Mouse (Mus musculus) neural tube, embryonic 15.5 days (tissue): ENCODE results near the gene Evi5l. TPM values are rescaled to one million over a fixed set of nuclear protein-coding genes. Genes with fewer than 3 reads are reported as not detected.

Experiments used
- ATAC-seq: fragments of 200-750 bp; cut with Nextera tagmentation; 2 replicates; pipeline ENCODE4 v1.8.0; 2017; ENCODE audit warnings: mild to moderate bottlenecking, moderate TSS enrichment, moderate library complexity; ENCODE audit not compliant: low FRiP score
- H3K27ac ChIP-seq: fragments of 300-500 bp; sonication (generic); replicated peaks from 2 replicates; pipeline ENCODE4 v1.5.1; 2015; ENCODE audit warnings: mild to moderate bottlenecking, inconsistent platforms
- H3K27me3 ChIP-seq: fragments of 300-500 bp; sonication (generic); replicated peaks from 2 replicates; pipeline ENCODE4 v1.6.1; 2015; ENCODE audit warnings: inconsistent platforms
- H3K36me3 ChIP-seq: fragments of 300-500 bp; sonication (generic); 2 replicates; pipeline ENCODE4 v1.6.1; 2015; ENCODE audit warnings: inconsistent platforms
- H3K4me1 ChIP-seq: fragments of 300-500 bp; sonication (generic); 2 replicates; pipeline ENCODE4 v1.6.1; 2015; ENCODE audit warnings: inconsistent platforms
- H3K4me2 ChIP-seq: fragments of 300-500 bp; sonication (generic); 2 replicates; pipeline ENCODE4 v1.6.1; 2015; ENCODE audit warnings: inconsistent platforms, mild to moderate bottlenecking, moderate library complexity
- H3K4me3 ChIP-seq: fragments of 300-500 bp; sonication (generic); replicated peaks from 2 replicates; pipeline ENCODE4 v1.5.1; 2015; ENCODE audit warnings: mild to moderate bottlenecking, inconsistent platforms
- H3K9ac ChIP-seq: fragments of 300-500 bp; sonication (generic); replicated peaks from 2 replicates; pipeline ENCODE4 v1.6.1; 2015; ENCODE audit warnings: mild to moderate bottlenecking, inconsistent platforms
- H3K9me3 ChIP-seq: fragments of 300-500 bp; sonication (generic); replicated peaks from 2 replicates; pipeline ENCODE4 v1.6.1; 2016; ENCODE audit warnings: inconsistent platforms
- WGBS: fragments of 180-500 bp; shearing (Covaris S2); methylation state at CpG from one replicate; pipeline ENCODE4 v1.1.7; 2015; ENCODE audit warnings: mixed read lengths; 5-methylcytosine and 5-hydroxymethylcytosine counted together
- polyA plus RNA-seq: library from polyadenylated mRNA; unstranded; fragments of >200 nt; fragmentation: Nextera tagmentation; extraction: Ambion mirVana; gene quantifications from 2 replicates; pipeline ENCODE4 v1.2.1, GENCODE M21; 2015

Gene Evi5l
- polyA plus RNA-seq, 1 experiment from 2014 or later, result 107 TPM

- Histone ChIP-seq H3K27me3 (no peaks in the 10 kb centered on the region), H3K27ac (peak overlapping the region; percentile 93), H3K36me3 (peaks cover 60% of the 10 kb centered on the region), H3K9ac (peak overlapping the region; percentile 87), H3K4me2 (peak overlapping the region; percentile 76), H3K4me1 (peaks cover 51% of the 10 kb centered on the region), H3K9me3 (no peaks in the 10 kb centered on the region), H3K4me3 (peak overlapping the region; percentile 90)
- ATAC-seq, result peak; percentile 75
- 0% methylated on average over 32 of the region's 32 CpGs for WGBS
These were observed 92.3 kb downstream of the Evi5l start for GRCm38 (mm10) chr8:4258678-4259077.

- H3K9me3 ChIP-seq, result no peaks in the 10 kb centered on the region
- peak within 1 kb of the TSS; percentile 76 for H3K4me2 ChIP-seq
- H3K36me3 ChIP-seq, result peaks cover 65% of the 10 kb centered on the region
- H3K4me3 ChIP-seq, result peak within 1 kb of the TSS; percentile 90
- H3K9ac ChIP-seq, result peak within 1 kb of the TSS; percentile 87
- H3K27me3 ChIP-seq, result no peaks in the 10 kb centered on the region
- WGBS, result 5% methylated on average over 26 of the region's 33 CpGs
- peak within 1 kb of the TSS; percentile 93 for H3K27ac ChIP-seq
- peaks cover 45% of the 10 kb centered on the region for H3K4me1 ChIP-seq
- ATAC-seq, result peak; percentile 92
These were observed 92.9 kb downstream of the Evi5l start, which contains the start of gene Ctxn1 for GRCm38 (mm10) chr8:4259125-4259804. Ctxn1 (minus strand) TSS chr8:4259274.

- Histone ChIP-seq H3K4me2 (peak overlapping the region; percentile 76), H3K4me3 (no peak overlapping the region), H3K4me1 (peaks cover 40% of the 10 kb centered on the region), H3K36me3 (peaks cover 66% of the 10 kb centered on the region), H3K9ac (peak overlapping the region; percentile 87), H3K9me3 (no peaks in the 10 kb centered on the region), H3K27ac (peak overlapping the region; percentile 93), H3K27me3 (no peaks in the 10 kb centered on the region)
- 85% methylated on average over 4 of the region's 4 CpGs for whole genome bisulfite sequencing
- ATAC-seq, result no peak
These were observed 93.4 kb downstream of the Evi5l start for GRCm38 (mm10) chr8:4259805-4260170.

Other genes with a start within 250 kb of the Evi5l start
- gene Cd209b, start 239.7 kb upstream of the Evi5l start, polyA plus RNA-seq, result not detected in 2 replicates
- 0.75 and 1.0 TPM in 2 replicates for gene Cd209c, start 211.8 kb upstream of the Evi5l start, polyA plus RNA-seq
- gene Cd209f, start 60.7 kb upstream of the Evi5l start, polyA plus RNA-seq, result not detected in 2 replicates
- not detected in 2 replicates for gene Cd209g, start 32.5 kb upstream of the Evi5l start, polyA plus RNA-seq
- gene Prr36, start 50.9 kb downstream of the Evi5l start, polyA plus RNA-seq, result 36.2 and 37.5 TPM in 2 replicates
- gene Lrrc8e, start 60.3 kb downstream of the Evi5l start, polyA plus RNA-seq, result 0.57 TPM in 1 of 2 replicates, not detected in the other
- 26.9 and 30.6 TPM in 2 replicates for gene Map2k7, start 72.2 kb downstream of the Evi5l start, polyA plus RNA-seq
- 1.1 and 1.3 TPM in 2 replicates for gene Gm49320, start 72.3 kb downstream of the Evi5l start, polyA plus RNA-seq
- gene Tgfbr3l, start 81.6 kb downstream of the Evi5l start, polyA plus RNA-seq, result 3.2 and 3.4 TPM in 2 replicates
- 63.6 and 69.3 TPM in 2 replicates for gene Snapc2, start 86.5 kb downstream of the Evi5l start, polyA plus RNA-seq
- gene Ctxn1, start 92.7 kb downstream of the Evi5l start, polyA plus RNA-seq, result 229 and 269 TPM in 2 replicates
- 44.2 and 48.5 TPM in 2 replicates for gene Timm44, start 109.3 kb downstream of the Evi5l start, polyA plus RNA-seq
- 19.7 and 113 TPM in 2 replicates for gene Ccl25, start 158.6 kb downstream of the Evi5l start, polyA plus RNA-seq
- 92.5 and 112 TPM in 2 replicates for gene Elavl1, start 158.8 kb downstream of the Evi5l start, polyA plus RNA-seq